Mouse (Mus musculus) neural tube, embryonic 14.5 days (tissue): ENCODE results near the gene Kyat1. TPM values are rescaled to one million over a fixed set of nuclear protein-coding genes. Genes with fewer than 3 reads are reported as not detected.
"Not testable (repeated sequence)": the region's sequence is repeated elsewhere in the genome, so short reads cannot be mapped to it uniquely, and the experiment has no call there.

Source experiments
- ATAC-seq: fragments of 200-750 bp; cut with Nextera tagmentation; 2 replicates; pipeline ENCODE4 v1.8.0; 2017; ENCODE audit warnings: low read depth, mild to moderate bottlenecking, moderate TSS enrichment, moderate library complexity
- H3K27ac ChIP-seq: fragments of 300-500 bp; sonication (generic); 2 replicates; pipeline ENCODE4 v1.5.1; 2014; ENCODE audit warnings: low read depth, mild to moderate bottlenecking, control low read depth, low read length, moderate library complexity, mixed read lengths
- H3K27me3 ChIP-seq: fragments of 300-500 bp; sonication (generic); 2 replicates; pipeline ENCODE4 v1.6.1; 2014; ENCODE audit warnings: low read length; ENCODE audit not compliant: control insufficient read depth, insufficient read depth
- H3K36me3 ChIP-seq: fragments of 300-500 bp; sonication (generic); 2 replicates; pipeline ENCODE4 v1.6.1; 2014; ENCODE audit warnings: low read length, mixed read lengths; ENCODE audit not compliant: control insufficient read depth, insufficient read depth
- H3K4me1 ChIP-seq: fragments of 300-500 bp; sonication (generic); 2 replicates; pipeline ENCODE4 v1.6.1; 2014; ENCODE audit warnings: low read length; ENCODE audit not compliant: control insufficient read depth, insufficient read depth
- H3K4me2 ChIP-seq: fragments of 300-500 bp; sonication (generic); 2 replicates; pipeline ENCODE4 v1.6.1; 2014; ENCODE audit warnings: mild to moderate bottlenecking, low read depth, low read length, control low read depth
- H3K4me3 ChIP-seq: fragments of 300-500 bp; sonication (generic); 2 replicates; pipeline ENCODE4 v1.5.1; 2014; ENCODE audit warnings: low read depth, low read length, control low read depth, mixed read lengths
- H3K9ac ChIP-seq: fragments of 300-500 bp; sonication (generic); replicated peaks from 2 replicates; pipeline ENCODE4 v1.6.1; 2014; ENCODE audit warnings: low read depth, mild to moderate bottlenecking, control low read depth, low read length, mixed read lengths
- H3K9me3 ChIP-seq: fragments of 300-500 bp; sonication (generic); 2 replicates; pipeline ENCODE4 v1.6.1; 2016; ENCODE audit warnings: low read length; ENCODE audit not compliant: control insufficient read depth
- WGBS: fragments of 180-500 bp; shearing (Covaris S2); extraction: QIAGEN DNeasy Blood & Tissue Kit; methylation state at CpG from one replicate; pipeline ENCODE4 v1.1.7; 2014; 5-methylcytosine and 5-hydroxymethylcytosine counted together
- polyA plus RNA-seq: library from polyadenylated mRNA; unstranded; fragments of >200 nt; fragmentation: Nextera tagmentation; extraction: Ambion mirVana; gene quantifications from 2 replicates; pipeline ENCODE4 v1.2.1, GENCODE M21; 2014

The Kyat1 gene
- polyA plus RNA-seq, 1 experiment from 2014 or later = 19.5 TPM

DNA sequence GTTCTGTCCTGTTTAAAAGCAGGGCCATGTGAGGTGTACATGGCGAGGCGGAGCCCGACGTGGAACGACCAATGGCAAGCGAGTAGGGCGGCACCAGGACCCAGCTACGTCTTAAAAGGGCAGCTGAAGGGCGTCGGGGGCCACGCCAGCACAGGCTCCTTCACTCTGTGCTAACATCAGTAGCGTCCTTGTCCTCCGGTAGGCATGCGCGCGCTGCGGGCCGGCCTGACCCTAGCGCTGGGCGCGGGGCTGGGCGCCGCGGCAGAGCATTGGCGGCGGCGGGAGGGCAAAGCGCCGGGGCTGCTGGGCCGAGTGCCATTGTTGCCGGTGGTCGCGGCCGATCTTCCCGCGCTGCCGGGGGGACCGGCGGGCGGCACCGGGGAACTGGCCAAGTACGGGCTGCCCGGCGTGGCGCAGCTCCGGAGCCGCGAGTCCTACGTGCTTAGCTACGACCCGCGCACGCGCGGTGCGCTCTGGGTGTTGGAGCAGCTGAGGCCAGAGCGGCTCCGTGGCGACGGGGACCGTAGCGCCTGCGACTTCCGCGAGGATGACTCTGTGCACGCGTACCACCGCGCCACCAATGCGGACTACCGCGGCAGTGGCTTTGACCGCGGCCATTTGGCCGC is 34.2 kb downstream of the Kyat1 start, which contains the start of gene Endog:
TSS of gene Endog (plus strand) at position 123 of the 626 bp plus-strand sequence.
- Histone ChIP-seq H3K27ac (peak within 1 kb of the TSS; percentile 94), H3K4me2 (peak within 1 kb of the TSS; percentile 89), H3K36me3 (peaks cover 18% of the 10 kb centered on the region), H3K9me3 (no peaks in the 10 kb centered on the region), H3K4me3 (peak within 1 kb of the TSS; percentile 57), H3K9ac (peak within 1 kb of the TSS; percentile 80), H3K4me1 (no peaks in the 10 kb centered on the region), H3K27me3 (no peaks in the 10 kb centered on the region)
- peak; percentile 98 for ATAC-seq
- under 1% methylated on average over 73 of the region's 75 CpGs for WGBS

DNA sequence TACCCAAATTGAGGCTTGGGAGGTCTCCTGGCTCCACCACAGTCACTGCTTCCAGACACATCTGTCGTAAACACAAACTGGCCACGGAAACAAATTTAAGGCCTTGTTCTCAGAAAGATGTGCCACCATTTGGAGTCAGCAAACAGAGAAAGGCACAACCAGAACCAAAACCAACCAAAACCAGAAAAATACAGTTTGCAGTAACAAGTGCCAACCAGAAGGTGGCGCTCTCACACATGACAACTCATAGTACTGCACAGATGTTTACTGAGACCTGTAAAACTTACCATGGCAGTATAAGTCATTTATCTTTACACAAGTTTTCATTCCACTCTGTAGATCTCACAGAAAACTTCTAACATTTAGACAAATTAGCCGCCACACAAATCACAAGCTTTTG is 39.0 kb downstream of the Kyat1 start:
- WGBS = 57% methylated on average over 4 of the region's 4 CpGs
- ATAC-seq = no peak
- Histone ChIP-seq H3K9ac (no peak overlapping the region), H3K27ac (no peak overlapping the region), H3K9me3 (no peaks in the 10 kb centered on the region), H3K4me1 (no peaks in the 10 kb centered on the region), H3K4me2 (no peak overlapping the region), H3K36me3 (no peaks in the 10 kb centered on the region), H3K4me3 (no peak overlapping the region), H3K27me3 (no peaks in the 10 kb centered on the region)

- no peak overlapping the region for H3K4me2 ChIP-seq
- H3K9me3 ChIP-seq = no peaks in the 10 kb centered on the region
- no peak for ATAC-seq
- no peaks in the 10 kb centered on the region for H3K4me1 ChIP-seq
- H3K4me3 ChIP-seq = no peak overlapping the region
- H3K36me3 ChIP-seq = no peaks in the 10 kb centered on the region
- 60% methylated on average over 9 of the region's 9 CpGs for WGBS
- H3K9ac ChIP-seq = no peak overlapping the region
- no peaks in the 10 kb centered on the region for H3K27me3 ChIP-seq
- no peak overlapping the region for H3K27ac ChIP-seq
Observed at GRCm38 (mm10) chr2:30164340-30164932, 41.2 kb downstream of the Kyat1 start.

DNA sequence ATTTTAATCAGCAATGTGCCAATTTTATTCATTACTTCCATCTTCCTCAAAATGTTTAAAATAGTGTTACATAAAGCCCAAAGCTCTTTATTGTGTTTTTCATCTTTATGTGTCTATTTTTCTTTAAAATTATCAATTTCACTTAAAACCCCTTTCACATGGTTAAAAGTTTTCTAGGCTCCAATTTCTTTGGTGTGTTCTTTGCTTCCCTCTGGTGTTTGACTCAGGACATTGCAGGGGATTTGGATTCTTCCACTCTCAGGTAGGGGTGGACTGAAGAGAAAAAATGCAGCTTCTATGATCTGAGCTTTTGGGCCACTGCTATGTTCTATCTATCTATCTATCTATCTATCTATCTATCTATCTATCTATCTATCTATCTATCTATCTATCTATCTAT is 43.8 kb downstream of the Kyat1 start:
- Histone ChIP-seq H3K4me2 (no peak overlapping the region), H3K9ac (no peak overlapping the region), H3K4me1 (no peaks in the 10 kb centered on the region), H3K36me3 (no peaks in the 10 kb centered on the region), H3K27me3 (no peaks in the 10 kb centered on the region), H3K27ac (no peak overlapping the region), H3K4me3 (no peak overlapping the region), H3K9me3 (no peaks in the 10 kb centered on the region)
- ATAC-seq = no peak

- H3K27me3 ChIP-seq, H3K27ac ChIP-seq, H3K4me1 ChIP-seq, ATAC-seq, H3K4me3 ChIP-seq, H3K9me3 ChIP-seq, H3K36me3 ChIP-seq, H3K4me2 ChIP-seq, H3K9ac ChIP-seq: not testable (repeated sequence)
- WGBS = 76% methylated on average over 6 of the region's 10 CpGs
Observed at GRCm38 (mm10) chr2:30159871-30160270, 45.8 kb downstream of the Kyat1 start.

DNA sequence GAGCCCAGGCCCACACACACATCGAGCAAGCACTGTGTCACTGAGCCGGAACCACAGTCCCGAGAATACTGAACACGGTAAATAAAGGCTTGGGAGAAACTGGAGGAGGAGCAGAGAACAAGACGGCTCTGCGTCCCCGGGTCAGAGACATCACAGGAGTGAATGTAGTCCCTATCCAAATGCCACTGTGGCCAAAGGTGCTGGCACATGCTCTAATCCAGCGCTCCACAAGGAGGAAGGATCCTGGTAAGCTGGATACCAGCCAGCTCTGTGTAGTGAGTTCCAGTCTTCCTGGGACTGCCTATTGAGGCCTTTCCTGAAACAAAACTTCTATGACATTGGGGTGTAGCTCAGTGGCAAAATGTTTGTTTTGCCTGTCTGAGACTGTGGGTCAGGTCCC is 53.0 kb downstream of the Kyat1 start:
- ATAC-seq = no peak
- H3K27ac ChIP-seq = no peak overlapping the region
- WGBS = 80% methylated on average over 8 of the region's 8 CpGs
- H3K36me3 ChIP-seq = peaks cover 25% of the 10 kb centered on the region
- H3K4me2 ChIP-seq = no peak overlapping the region
- H3K9me3 ChIP-seq = no peaks in the 10 kb centered on the region
- H3K4me3 ChIP-seq = no peak overlapping the region
- no peaks in the 10 kb centered on the region for H3K27me3 ChIP-seq
- no peaks in the 10 kb centered on the region for H3K4me1 ChIP-seq
- no peak overlapping the region for H3K9ac ChIP-seq

GRCm38 (mm10) chr2:30151840-30152239 is 53.8 kb downstream of the Kyat1 start:
- Histone ChIP-seq H3K27ac (no peak overlapping the region), H3K9ac (no peak overlapping the region), H3K4me3 (no peak overlapping the region), H3K4me2 (no peak overlapping the region), H3K9me3 (no peaks in the 10 kb centered on the region), H3K36me3 (peaks cover 33% of the 10 kb centered on the region), H3K4me1 (no peaks in the 10 kb centered on the region), H3K27me3 (no peaks in the 10 kb centered on the region)
- no peak for ATAC-seq
- WGBS = 91% methylated on average over 11 of the region's 11 CpGs

DNA sequence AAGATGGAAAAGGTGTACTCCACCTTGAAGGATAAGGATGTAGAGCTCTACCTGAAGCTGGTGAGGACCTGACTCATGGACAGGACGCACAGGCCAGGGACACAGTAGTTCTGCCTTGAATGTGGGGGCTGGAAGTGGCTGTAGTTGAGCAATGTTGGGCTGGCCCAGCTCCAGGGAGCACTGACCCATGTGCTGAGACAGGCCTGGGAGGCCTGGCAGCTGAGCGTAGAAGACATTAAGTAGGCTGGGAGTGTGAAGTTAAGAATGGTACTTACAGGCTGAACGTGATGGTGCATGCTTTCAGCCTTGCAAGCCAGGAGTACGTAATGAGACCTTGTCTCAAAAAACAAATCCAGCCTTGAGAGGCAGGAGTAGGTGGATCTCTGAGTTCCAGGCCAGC is 58.2 kb downstream of the Kyat1 start:
- Histone ChIP-seq H3K9me3 (no peaks in the 10 kb centered on the region), H3K27me3 (no peaks in the 10 kb centered on the region), H3K4me1 (no peaks in the 10 kb centered on the region), H3K4me2 (no peak overlapping the region), H3K4me3 (no peak overlapping the region), H3K27ac (no peak overlapping the region), H3K9ac (no peak overlapping the region), H3K36me3 (peaks cover 62% of the 10 kb centered on the region)
- ATAC-seq = no peak
- WGBS = 98% methylated on average over 4 of the region's 4 CpGs

GRCm38 (mm10) chr2:30144436-30144835 is 61.2 kb downstream of the Kyat1 start:
- H3K9ac ChIP-seq = no peak overlapping the region
- 99% methylated on average over 4 of the region's 4 CpGs for WGBS
- no peak overlapping the region for H3K4me2 ChIP-seq
- H3K27ac ChIP-seq = no peak overlapping the region
- H3K36me3 ChIP-seq = peaks cover 69% of the 10 kb centered on the region
- no peaks in the 10 kb centered on the region for H3K4me1 ChIP-seq
- no peaks in the 10 kb centered on the region for H3K9me3 ChIP-seq
- no peak overlapping the region for H3K4me3 ChIP-seq
- ATAC-seq = no peak
- H3K27me3 ChIP-seq = no peaks in the 10 kb centered on the region
